Mouse (Mus musculus): Measurements from ENCODE around the gene Gm4312.

DNA sequence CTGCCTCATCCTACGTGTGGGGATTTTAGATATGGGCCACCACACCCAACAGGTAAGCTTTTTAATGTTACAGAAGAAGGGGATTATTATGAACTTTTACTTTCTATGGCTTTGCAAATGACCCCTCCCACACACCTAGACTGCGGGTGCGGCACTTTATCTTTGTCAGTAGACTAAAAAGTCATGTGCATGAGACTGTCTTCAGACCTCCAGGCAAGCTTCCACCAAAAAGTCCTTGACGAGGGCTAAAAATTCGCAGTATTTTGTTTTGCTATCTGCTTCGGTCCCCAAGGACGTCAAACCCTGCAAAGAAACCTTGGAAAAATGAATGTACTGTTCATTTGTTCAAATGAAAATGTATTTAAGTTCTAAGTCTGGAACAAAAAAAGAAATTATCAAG is 33.2 kb upstream of the Gm4312 start:
- TF ChIP-seq USF1 (IDR thresholded peaks at IDR 0.05; ENCODE audit: low read depth) (no peak), E2F4 (IDR thresholded peaks at IDR 0.05; ENCODE audit: insufficient read depth) (no peak), MAX (IDR thresholded peaks at IDR 0.05; ENCODE audit: low read depth) (no peak), POLR2AphosphoS2 (IDR thresholded peaks at IDR 0.05; ENCODE audit: insufficient read length, low read depth) (no peak), MYOG (IDR thresholded peaks at IDR 0.05; ENCODE audit: control insufficient read depth in 1 of 3, insufficient read depth in 1 of 3, insufficient read length in 2 of 3, low read depth in 2 of 3) (no peak), MYOD1 (IDR thresholded peaks at IDR 0.05; ENCODE audit: control insufficient read depth in 1 of 3, insufficient read length in 2 of 3, low read depth in 2 of 3) (no peak), POLR2A (IDR thresholded peaks at IDR 0.05; ENCODE audit: insufficient read length, low read depth) (no peak)
